Mouse (Mus musculus) cerebellum, adult 2 months (tissue): ENCODE data around the gene Clasrp.

Experiments
- CTCF ChIP-seq: fragments of 200-500 bp; IDR thresholded peaks from 2 replicates; pipeline ENCODE4 v1.5.1; 2011; ENCODE audit warnings: low read depth, mild to moderate bottlenecking, control low read depth, low read length, moderate library complexity, borderline replicate concordance; ENCODE audit not compliant: insufficient read depth
- POLR2A ChIP-seq: fragments of 200-500 bp; IDR thresholded peaks from 2 replicates; pipeline ENCODE4 v1.6.1; 2011; ENCODE audit warnings: low read length, control low read depth, borderline replicate concordance; ENCODE audit not compliant: insufficient read depth

DNA sequence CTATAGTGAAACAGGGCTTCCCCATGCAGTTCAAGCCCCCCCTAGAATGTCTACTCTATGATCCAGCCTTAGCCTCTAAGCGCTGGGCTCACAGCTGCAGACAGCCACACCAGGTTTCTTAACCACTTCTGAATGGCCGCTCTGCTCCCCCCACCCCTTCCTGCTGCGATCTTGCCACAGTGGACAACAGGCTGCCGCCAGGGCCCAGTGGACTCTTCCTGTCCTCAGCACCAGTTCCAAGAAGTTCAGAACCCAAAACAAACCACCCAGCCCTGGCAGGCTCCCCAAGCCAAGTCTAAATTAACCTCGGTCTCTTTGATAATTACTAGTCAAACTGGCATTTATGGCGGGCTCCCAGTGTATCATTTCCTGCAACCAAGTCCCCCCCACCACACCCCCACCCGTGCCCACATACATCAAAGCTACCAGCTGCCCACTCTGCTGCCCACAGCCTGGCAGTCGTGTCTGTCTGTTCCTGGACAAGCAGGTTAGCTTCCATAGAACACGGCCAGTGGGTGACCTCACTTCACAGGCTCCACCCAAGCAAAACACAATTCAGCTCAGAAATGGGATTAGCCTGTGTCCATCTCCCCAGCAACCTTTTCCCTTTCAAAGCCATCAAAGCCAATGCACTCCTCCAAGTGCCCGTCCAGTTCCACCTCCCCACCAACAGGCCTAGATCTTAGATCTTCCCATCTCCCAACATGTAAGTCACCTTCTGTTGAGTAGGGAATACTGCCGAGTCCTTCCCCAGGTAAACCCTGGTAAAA lies 43.6 kb downstream of the Clasrp start:
- no peak for TF ChIP-seq CTCF
- TF ChIP-seq POLR2A = 0 out of 2 replicates have a peak, but pooled peaks have one; percentile 14
